Mouse (Mus musculus) CH12F3 (cell line): Measurements from ENCODE around the gene Sgce.

ENCODE experiments used
- in situ Hi-C: fragments of 300-500 bp; cut with MboI; formaldehyde crosslinking; loops from 2 replicates; pipeline ENCODE4 v1.14.3; 2020; ENCODE audit warnings: low sequenced_read_pairs

The Sgce gene

DNA sequence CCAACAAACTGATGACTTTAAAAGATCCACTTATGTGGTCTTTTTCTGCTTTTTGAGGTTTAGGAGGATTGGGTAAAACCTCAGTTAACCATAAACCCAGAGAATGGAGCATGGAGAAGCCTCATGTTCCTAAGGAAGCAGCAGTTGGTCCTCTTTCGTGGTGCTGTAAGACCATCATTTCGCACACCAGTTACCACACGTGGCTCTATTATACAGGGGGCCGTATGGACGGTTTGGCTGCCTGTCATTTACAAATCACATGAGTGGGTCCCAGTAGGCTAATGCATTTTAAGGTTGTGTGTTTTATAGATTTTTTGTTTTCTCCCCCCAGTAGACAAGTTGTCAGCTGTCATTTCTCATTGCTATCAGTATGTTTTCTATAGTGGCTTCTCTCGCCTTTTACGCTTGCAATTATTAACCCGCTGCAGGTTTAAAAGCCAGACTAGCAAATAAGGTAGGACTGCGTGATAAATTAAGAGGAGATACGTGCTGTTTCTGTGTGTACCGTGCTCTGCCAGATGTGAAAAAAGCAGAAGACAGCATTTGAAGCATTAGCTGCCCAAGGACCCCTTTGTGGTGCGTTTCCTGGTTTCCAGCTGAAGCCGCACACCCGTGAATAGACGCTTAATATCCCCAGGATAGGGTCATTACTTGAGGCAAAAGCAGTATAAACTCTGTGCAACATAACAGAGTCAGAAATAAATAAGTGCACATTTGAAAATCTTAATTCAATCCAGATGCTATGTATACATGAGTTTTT, 22.8 kb downstream of the Sgce start:
- in situ Hi-C loops, result no loop called here

DNA sequence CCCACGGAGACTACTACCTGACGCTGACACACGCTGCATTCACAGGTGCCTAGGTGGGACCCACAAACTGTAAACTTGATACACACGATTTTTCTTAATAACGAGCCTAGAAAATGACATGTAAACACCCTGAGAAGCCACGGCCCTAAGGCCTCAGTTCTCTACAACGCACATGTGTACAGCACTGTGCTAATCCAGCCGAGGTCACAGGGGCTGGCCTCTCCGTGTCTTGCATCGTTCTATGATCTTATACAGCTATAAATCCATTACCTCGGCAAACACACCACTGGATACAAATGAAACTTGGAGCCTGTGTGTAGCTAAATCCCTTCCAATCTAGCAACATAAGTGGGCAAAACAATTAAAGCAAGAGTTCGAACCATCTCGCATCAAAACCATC, 24.3 kb downstream of the Sgce start:
- in situ Hi-C loops, result no loop called here

DNA sequence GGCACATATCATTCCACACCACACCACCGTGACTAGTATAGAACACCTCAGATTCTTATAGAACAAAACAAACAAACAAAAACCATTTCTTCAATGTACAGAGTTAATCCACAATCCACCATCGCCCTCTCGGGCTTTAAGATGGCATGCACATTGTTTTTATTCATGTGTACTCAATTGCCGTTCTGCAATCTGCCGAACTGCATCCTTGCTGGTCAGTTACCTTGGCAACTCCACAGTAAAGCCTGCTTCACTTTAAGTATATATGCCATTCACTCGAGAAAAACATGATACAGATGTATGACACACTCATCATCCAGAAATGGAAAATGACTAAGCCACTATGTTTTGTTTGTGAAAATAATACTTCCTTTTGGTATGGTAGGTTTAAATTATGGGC, 24.9 kb downstream of the Sgce start:
- in situ Hi-C loops, result no loop called here

GRCm38 (mm10) chr6:4717344-4717743, 29.7 kb downstream of the Sgce start:
- in situ Hi-C loops, result no loop called here

DNA sequence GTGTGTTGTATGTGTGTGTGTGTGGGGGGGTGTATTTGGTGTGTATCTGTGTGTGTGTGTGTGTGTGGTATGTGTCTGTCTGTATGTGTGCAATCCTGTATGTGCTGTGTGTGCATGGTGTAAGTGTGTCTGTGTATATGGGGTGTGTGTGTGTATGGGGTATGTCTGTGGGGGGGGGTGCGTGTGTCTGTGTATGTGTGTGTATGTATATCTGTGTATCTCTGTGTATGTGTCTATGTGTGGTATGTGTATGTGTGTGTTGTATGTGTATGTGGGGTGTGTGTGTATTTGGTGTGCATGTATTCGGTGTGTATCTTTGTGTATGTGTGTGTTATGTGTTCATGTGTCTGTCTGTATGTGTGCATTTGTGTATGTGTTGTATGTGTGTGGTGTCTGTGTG, 30.8 kb downstream of the Sgce start:
- in situ Hi-C loops, result no loop called here

DNA sequence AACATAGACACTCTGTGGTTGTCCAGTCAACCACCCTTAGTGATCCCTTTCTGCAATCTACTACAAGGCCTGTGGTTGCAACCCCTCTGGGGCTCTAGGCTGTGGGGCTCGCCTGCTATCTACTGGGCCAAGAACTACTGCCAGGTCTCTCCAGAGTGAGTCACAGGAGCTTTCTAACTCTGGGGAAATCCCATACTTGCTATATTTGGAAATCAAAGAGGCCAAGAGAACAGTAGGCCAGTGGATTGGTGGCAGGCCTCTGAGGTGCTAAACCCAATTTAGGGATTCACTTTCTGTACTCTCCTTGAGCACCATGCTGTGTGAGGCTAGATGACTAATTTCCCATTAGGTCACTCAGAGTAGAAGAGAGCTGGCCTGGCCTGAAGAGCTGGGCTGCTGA, 38.0 kb downstream of the Sgce start:
- in situ Hi-C loops, result no loop called here

GRCm38 (mm10) chr6:4706415-4706814, 40.6 kb downstream of the Sgce start:
- in situ Hi-C loops, result no loop called here

DNA sequence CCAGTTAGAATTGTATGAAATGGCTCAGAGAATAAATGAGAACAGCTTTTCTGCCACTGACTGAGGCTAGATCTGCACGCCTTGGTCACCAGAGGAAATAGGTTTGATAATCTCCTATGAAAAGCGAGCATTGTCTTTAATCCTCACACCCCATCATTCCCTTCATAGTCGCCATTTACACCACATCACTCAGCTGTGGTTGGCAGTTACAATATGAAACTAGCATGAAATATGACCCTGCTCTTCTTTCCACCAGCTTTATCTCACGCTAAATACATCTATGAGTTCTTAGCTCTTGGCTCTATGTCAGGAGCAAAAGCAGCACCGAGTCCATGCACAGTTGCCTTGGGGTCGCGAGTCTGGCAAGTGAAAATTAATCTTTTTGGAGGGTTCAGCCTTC, 43.1 kb downstream of the Sgce start:
- in situ Hi-C loops, result no loop called here

- in situ Hi-C loops, result no loop called here
Observed at GRCm38 (mm10) chr6:4701641-4702040, 45.4 kb downstream of the Sgce start.

DNA sequence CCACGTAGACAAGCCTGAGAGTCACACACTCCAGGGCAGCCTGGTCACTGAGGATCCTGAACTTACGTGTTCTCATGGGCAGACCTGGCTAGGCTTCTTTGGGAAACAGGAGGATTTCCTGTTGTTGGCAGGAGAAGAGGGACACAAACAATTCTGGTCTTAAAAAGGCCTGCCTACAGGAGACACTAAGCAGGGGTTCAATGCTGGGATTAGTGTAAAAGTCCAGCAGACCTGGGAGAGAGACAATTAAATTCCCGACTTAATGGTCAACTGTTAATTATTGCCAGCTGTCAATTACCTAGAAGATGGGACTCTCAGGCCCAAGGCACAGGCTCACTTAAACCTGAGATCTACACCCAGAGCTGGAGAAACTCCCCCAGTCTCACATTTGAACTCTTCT, 51.2 kb downstream of the Sgce start:
- in situ Hi-C loops, result no loop called here

- in situ Hi-C loops, result no loop called here
Observed at GRCm38 (mm10) chr6:4694672-4695231, 52.3 kb downstream of the Sgce start.

- in situ Hi-C loops, result no loop called here
Observed at GRCm38 (mm10) chr6:4693544-4693943, 53.5 kb downstream of the Sgce start.

- in situ Hi-C loops, result no loop called here
Observed at GRCm38 (mm10) chr6:4690438-4690837, 56.6 kb downstream of the Sgce start.

- in situ Hi-C loops, result no loop called here
Observed at GRCm38 (mm10) chr6:4684706-4685340, 62.2 kb downstream of the Sgce start.

DNA sequence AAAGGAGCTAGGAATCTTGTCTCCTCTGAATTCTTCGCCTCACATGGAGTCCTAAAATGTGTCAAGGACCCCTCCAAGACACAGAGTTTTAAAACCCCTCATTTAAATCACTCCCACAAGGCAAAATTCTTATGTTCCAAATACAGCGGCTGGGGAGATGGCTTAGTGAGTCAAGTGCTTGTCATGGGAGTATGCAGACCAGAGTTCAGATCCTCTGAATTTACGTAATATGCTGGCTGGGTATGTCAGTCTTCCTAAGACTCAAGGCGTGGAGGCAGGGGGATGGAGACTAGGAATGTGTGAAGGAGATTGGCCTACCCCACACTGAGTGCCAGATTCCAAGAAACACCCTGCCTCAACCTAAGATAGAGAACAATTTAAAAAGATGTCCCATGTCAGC, 66.4 kb downstream of the Sgce start:
- in situ Hi-C loops, result no loop called here

DNA sequence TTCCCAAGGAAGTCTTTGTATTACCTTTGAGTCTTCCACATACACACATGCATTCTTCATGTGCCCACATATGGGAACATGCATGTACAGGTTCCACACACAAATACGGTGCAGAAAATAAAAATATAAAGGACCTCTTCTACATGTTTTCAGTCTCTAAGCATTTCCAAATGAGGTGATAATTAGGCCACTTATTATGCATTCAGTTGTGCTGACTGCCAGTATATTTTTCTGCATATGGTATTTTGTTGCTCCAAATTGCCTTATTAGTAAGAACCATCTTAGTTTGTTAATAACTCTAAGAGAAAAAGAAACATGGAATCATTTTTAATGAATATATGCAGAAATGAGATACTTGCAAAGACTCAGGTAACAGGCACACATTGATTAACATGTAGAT, 67.0 kb downstream of the Sgce start:
- in situ Hi-C loops, result no loop called here

DNA sequence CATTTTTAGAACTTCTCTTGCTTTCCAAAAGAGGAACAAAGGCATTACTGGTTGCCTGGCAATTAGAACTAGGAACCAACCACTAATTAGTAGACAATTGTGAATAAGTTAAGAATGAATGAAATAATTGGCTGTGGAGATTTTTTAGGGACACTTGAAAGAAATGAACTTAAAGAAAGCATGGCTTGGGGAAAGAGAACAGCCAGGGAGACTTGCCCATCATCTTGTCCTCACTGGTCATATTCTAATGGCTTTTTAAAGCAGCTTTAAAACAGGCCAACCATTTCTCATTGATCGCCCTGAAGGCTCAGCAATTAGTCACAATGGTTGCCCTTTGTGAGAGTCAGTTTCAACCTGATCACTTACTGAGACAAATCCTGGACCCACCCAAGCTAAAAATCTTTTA, 69.6 kb downstream of the Sgce start:
- in situ Hi-C loops, result no loop called here

GRCm38 (mm10) chr6:4665154-4665553, 81.9 kb downstream of the Sgce start:
- in situ Hi-C loops, result no loop called here

DNA sequence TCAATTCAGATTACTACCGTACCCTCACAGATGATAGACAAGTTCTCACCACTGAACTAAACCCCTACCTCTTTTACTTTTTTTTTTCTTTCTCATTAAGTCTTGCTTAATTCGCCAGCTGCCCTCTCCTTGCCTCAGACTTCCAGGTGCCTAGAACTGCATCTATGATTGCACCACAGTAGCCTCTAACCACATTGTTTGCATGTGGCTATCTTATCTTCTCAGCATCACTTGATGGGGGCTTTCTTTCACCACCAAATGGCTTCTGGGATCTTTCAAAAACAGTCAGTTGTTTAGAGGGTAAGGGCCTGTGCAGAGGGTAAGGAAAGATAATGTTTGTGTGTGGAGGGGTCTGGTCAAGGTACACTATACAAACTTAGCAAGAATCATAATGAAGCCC, 82.7 kb downstream of the Sgce start:
- in situ Hi-C loops, result no loop called here

GRCm38 (mm10) chr6:4663516-4663915, 83.5 kb downstream of the Sgce start:
- in situ Hi-C loops, result no loop called here

DNA sequence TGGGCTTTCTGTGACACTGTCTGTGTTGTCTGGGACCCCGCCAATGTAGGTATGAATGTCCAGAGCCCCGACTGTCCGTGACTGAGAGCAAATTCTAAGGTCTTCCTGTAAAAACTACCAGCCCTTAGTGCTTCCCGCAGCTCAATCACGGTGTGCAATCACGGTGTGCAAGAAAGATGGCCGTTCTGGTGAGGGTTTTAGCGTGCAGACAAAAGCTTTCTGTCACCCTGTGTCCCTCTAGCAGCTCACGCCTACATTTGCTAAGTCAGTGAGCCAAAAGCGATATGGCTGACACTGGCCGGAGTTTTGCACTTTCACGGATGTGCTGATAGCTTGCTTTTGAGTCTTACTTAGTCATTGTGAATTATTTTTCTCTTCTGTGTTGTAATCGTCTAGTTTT, 88.1 kb downstream of the Sgce start:
- in situ Hi-C loops, result no loop called here

GRCm38 (mm10) chr6:4655924-4656323, 91.1 kb downstream of the Sgce start:
- in situ Hi-C loops, result no loop called here
